Mouse (Mus musculus) E14TG2a.4 (cell line): ENCODE data around the gene Slamf9.

Experiments used
- H3K27me3 ChIP-seq: 2 replicates; pipeline ENCODE4 v1.6.1; 2014; ENCODE audit warnings: low read length, control low read depth; ENCODE audit not compliant: insufficient read depth
- H3K36me3 ChIP-seq: 2 replicates; pipeline ENCODE4 v1.6.1; 2014; ENCODE audit warnings: low read length, control low read depth; ENCODE audit not compliant: insufficient read depth
- H3K4me1 ChIP-seq: replicated peaks from 2 replicates; pipeline ENCODE4 v1.6.1; 2014; ENCODE audit warnings: low read depth, low read length, control low read depth
- H3K4me3 ChIP-seq: replicated peaks from 2 replicates; pipeline ENCODE4 v1.5.1; 2014; ENCODE audit warnings: mild to moderate bottlenecking, low read length
- H3K9me3 ChIP-seq: 2 replicates; pipeline ENCODE4 v1.6.1; 2014; ENCODE audit warnings: low read length, control low read depth
- CTCF ChIP-seq: conservative IDR thresholded peaks from 2 replicates; pipeline ENCODE4 v1.5.1; 2014; ENCODE audit warnings: low read length
- NANOG ChIP-seq: IDR thresholded peaks from 2 replicates; pipeline ENCODE4 v1.6.1; 2014; ENCODE audit warnings: borderline replicate concordance, low read length, mixed read lengths
- POU5F1 ChIP-seq: IDR thresholded peaks from 2 replicates; pipeline ENCODE4 v1.6.1; 2014; ENCODE audit warnings: low read length, borderline replicate concordance

Gene Slamf9

GRCm38 (mm10) chr1:172490261-172490661 is 15.1 kb downstream of the Slamf9 start:
- peak; percentile 98 for TF ChIP-seq CTCF
- TF ChIP-seq POU5F1, result no peak
- no peak for TF ChIP-seq NANOG
- no peaks in the 10 kb centered on the region; the same call in 1 of the 2 replicates for H3K27me3 ChIP-seq
- H3K9me3 ChIP-seq, result no peaks in the 10 kb centered on the region
- H3K36me3 ChIP-seq, result peaks cover 66% of the 10 kb centered on the region
- peaks cover 43% of the 10 kb centered on the region for H3K4me1 ChIP-seq
- H3K4me3 ChIP-seq, result peak overlapping the region; percentile 76

GRCm38 (mm10) chr1:172492047-172492446 is 16.9 kb downstream of the Slamf9 start:
- H3K9me3 ChIP-seq, result no peaks in the 10 kb centered on the region
- peaks cover 63% of the 10 kb centered on the region for H3K36me3 ChIP-seq
- H3K4me1 ChIP-seq, result peaks cover 52% of the 10 kb centered on the region
- TF ChIP-seq POU5F1, result no peak
- no peak for TF ChIP-seq NANOG
- no peak for TF ChIP-seq CTCF
- no peak overlapping the region for H3K4me3 ChIP-seq
- peaks cover 8% of the 10 kb centered on the region for H3K27me3 ChIP-seq

- TF ChIP-seq CTCF (no peak), NANOG (no peak), POU5F1 (no peak)
- Histone ChIP-seq H3K4me1 (peaks cover 67% of the 10 kb centered on the region), H3K36me3 (peaks cover 65% of the 10 kb centered on the region), H3K4me3 (no peak overlapping the region), H3K27me3 (peaks cover 13% of the 10 kb centered on the region), H3K9me3 (no peaks in the 10 kb centered on the region)
Measured at GRCm38 (mm10) chr1:172493516-172493915, 18.4 kb downstream of the Slamf9 start.

GRCm38 (mm10) chr1:172496030-172496429 is 20.9 kb downstream of the Slamf9 start:
- peaks cover 70% of the 10 kb centered on the region for H3K4me1 ChIP-seq
- H3K27me3 ChIP-seq, result peaks cover 16% of the 10 kb centered on the region
- TF ChIP-seq POU5F1 (no peak), NANOG (no peak), CTCF (no peak)
- H3K4me3 ChIP-seq, result peak overlapping the region; percentile 61
- H3K9me3 ChIP-seq, result no peaks in the 10 kb centered on the region
- H3K36me3 ChIP-seq, result peaks cover 65% of the 10 kb centered on the region

GRCm38 (mm10) chr1:172497428-172497827 is 22.3 kb downstream of the Slamf9 start:
- Histone ChIP-seq H3K4me1 (peaks cover 80% of the 10 kb centered on the region), H3K27me3 (peaks cover 16% of the 10 kb centered on the region), H3K4me3 (no peak overlapping the region), H3K36me3 (peaks cover 51% of the 10 kb centered on the region), H3K9me3 (no peaks in the 10 kb centered on the region)
- TF ChIP-seq POU5F1 (no peak), CTCF (no peak), NANOG (no peak)

- Histone ChIP-seq H3K9me3 (no peaks in the 10 kb centered on the region), H3K36me3 (peaks cover 32% of the 10 kb centered on the region), H3K27me3 (peaks cover 16% of the 10 kb centered on the region), H3K4me3 (peak within 1 kb of the TSS; percentile 87), H3K4me1 (peaks cover 87% of the 10 kb centered on the region)
- TF ChIP-seq CTCF (no peak), NANOG (no peak), POU5F1 (no peak)
Measured at GRCm38 (mm10) chr1:172499765-172500441, 24.7 kb downstream of the Slamf9 start, which contains the start of gene Tagln2. TSS of gene Tagln2 (plus strand) at chr1:172500047.

GRCm38 (mm10) chr1:172500451-172501370 is 25.6 kb downstream of the Slamf9 start:
- H3K9me3 ChIP-seq, result no peaks in the 10 kb centered on the region
- peaks cover 34% of the 10 kb centered on the region for H3K36me3 ChIP-seq
- peaks cover 17% of the 10 kb centered on the region for H3K27me3 ChIP-seq
- peak overlapping the region; percentile 87 for H3K4me3 ChIP-seq
- TF ChIP-seq POU5F1, result no peak
- no peak for TF ChIP-seq NANOG
- TF ChIP-seq CTCF, result no peak
- H3K4me1 ChIP-seq, result peaks cover 88% of the 10 kb centered on the region

- no peak for TF ChIP-seq POU5F1
- no peak for TF ChIP-seq CTCF
- no peak for TF ChIP-seq NANOG
- peaks cover 12% of the 10 kb centered on the region for H3K27me3 ChIP-seq
- no peaks in the 10 kb centered on the region for H3K9me3 ChIP-seq
- peak overlapping the region; percentile 87 for H3K4me3 ChIP-seq
- H3K36me3 ChIP-seq, result peaks cover 38% of the 10 kb centered on the region
- H3K4me1 ChIP-seq, result peaks cover 81% of the 10 kb centered on the region
Measured at GRCm38 (mm10) chr1:172501371-172502144, 26.4 kb downstream of the Slamf9 start.
